Mouse (Mus musculus) olfactory bulb, adult 2 months (tissue): Measurements from ENCODE around the gene Psma6.
"Not testable (repeated sequence)": the region's sequence is repeated elsewhere in the genome, so short reads cannot be mapped to it uniquely, and the experiment has no call there.

ENCODE experiments used
- CTCF ChIP-seq: fragments of 200-500 bp; IDR thresholded peaks from 2 replicates; pipeline ENCODE4 v1.5.1; 2012; ENCODE audit warnings: low read depth, mild to moderate bottlenecking, low read length, moderate library complexity; ENCODE audit not compliant: insufficient read depth
- POLR2A ChIP-seq: fragments of 200-500 bp; IDR thresholded peaks from 2 replicates; pipeline ENCODE4 v1.6.1; 2012; ENCODE audit warnings: mild to moderate bottlenecking, low read depth, low read length, moderate library complexity; ENCODE audit not compliant: insufficient read depth

DNA sequence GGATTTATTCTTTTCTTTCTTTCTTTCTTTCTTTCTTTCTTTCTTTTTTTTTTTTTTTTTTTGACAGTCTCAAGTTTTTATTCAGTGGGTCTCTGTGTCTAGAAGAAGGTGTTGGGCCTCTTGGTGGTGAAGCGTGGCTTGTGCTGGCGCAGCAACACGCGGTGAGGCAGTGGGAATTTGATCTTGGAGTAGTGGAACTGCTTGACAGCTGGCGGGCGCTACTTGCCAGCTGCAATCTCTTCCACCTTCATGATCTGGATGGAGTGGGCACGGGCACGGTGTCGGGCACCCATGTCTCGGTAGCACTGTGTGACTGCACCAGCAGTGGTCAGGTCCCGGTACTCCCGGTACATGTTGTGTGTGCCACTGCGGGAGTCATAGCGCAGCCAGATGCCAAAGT is 11.6 kb downstream of the Psma6 start:
- TF ChIP-seq POLR2A, CTCF: not testable (repeated sequence)
